Mouse (Mus musculus) liver, embryonic 14.5 days (tissue): ENCODE measurements at regions not wholly inside any gene's neighbourhood (a gene's known extent, or its start where the extent isn't known, plus 50 kb on each side); places are given as distances from the start of the nearest gene placed in this dataset.

Source experiments
- ATAC-seq: fragments of 200-750 bp; cut with Nextera tagmentation; 2 replicates; pipeline ENCODE4 v1.8.0; 2017; ENCODE audit warnings: moderate number of reproducible peaks, mild to moderate bottlenecking, moderate library complexity; ENCODE audit not compliant: insufficient read depth
- DNase-seq, 3 experiments: peaks; one replicate each; pipeline ENCODE4 v3.0.0-alpha.2; 2012 to 2013; ENCODE audit warnings: low read depth in 3 of 3, low spot score in 3 of 3
- H3K27ac ChIP-seq: fragments of 300-500 bp; sonication (generic); 2 replicates; pipeline ENCODE4 v1.5.1; 2014; ENCODE audit warnings: moderate library complexity, mild to moderate bottlenecking, control low read depth, inconsistent platforms
- H3K27me3 ChIP-seq: fragments of 300-500 bp; sonication (generic); 2 replicates; pipeline ENCODE4 v1.6.1; 2014; ENCODE audit warnings: mild to moderate bottlenecking, low read length, moderate library complexity; ENCODE audit not compliant: control insufficient read depth, insufficient read depth
- H3K36me3 ChIP-seq: fragments of 300-500 bp; sonication (generic); replicated peaks from 2 replicates; pipeline ENCODE4 v1.6.1; 2014; ENCODE audit warnings: low read depth; ENCODE audit not compliant: control insufficient read depth, insufficient read depth
- H3K4me1 ChIP-seq, 2 experiments: fragments of 200-500 bp in 1 of 2; fragments of 300-500 bp in 1 of 2; sonication (generic) in 1 of 2; replicated peaks; 2 replicates each; pipeline ENCODE4 v1.6.1; 2012 to 2014; ENCODE audit warnings: antibody characterized with exemption in 1 of 2, inconsistent platforms in 1 of 2, low read length in 1 of 2; ENCODE audit not compliant: control insufficient read depth in 2 of 2, insufficient read depth in 2 of 2
- H3K4me2 ChIP-seq: fragments of 300-500 bp; sonication (generic); 2 replicates; pipeline ENCODE4 v1.6.1; 2014; ENCODE audit warnings: low read depth, mild to moderate bottlenecking, control low read depth, moderate library complexity
- H3K4me3 ChIP-seq, 2 experiments: fragments of 200-500 bp in 1 of 2; fragments of 300-500 bp in 1 of 2; sonication (generic) in 1 of 2; 2 replicates each; pipeline ENCODE4 v1.5.1; 2012 to 2014; ENCODE audit warnings: low read depth in 2 of 2, low read length in 2 of 2, mild to moderate bottlenecking in 2 of 2, control low read depth in 1 of 2, inconsistent platforms in 1 of 2, moderate library complexity in 1 of 2; ENCODE audit not compliant: insufficient read depth in 1 of 2
- H3K9ac ChIP-seq: fragments of 300-500 bp; sonication (generic); replicated peaks from 2 replicates; pipeline ENCODE4 v1.6.1; 2014; ENCODE audit warnings: mild to moderate bottlenecking, control low read depth, moderate library complexity
- H3K9me3 ChIP-seq: fragments of 300-500 bp; sonication (generic); 2 replicates; pipeline ENCODE4 v1.6.1; 2016; ENCODE audit warnings: low read length, mixed read lengths; ENCODE audit not compliant: control insufficient read depth
- CTCF ChIP-seq: IDR thresholded peaks from 2 replicates; pipeline ENCODE4 v1.5.1; 2016; ENCODE audit warnings: antibody characterized with exemption, low read depth, control low read depth
- EP300 ChIP-seq: IDR thresholded peaks from 2 replicates; pipeline ENCODE4 v1.6.1; 2016; ENCODE audit warnings: antibody characterized with exemption, low read depth
- WGBS: fragments of 180-500 bp; shearing (Covaris S2); extraction: QIAGEN DNeasy Blood & Tissue Kit; methylation state at CpG from one replicate; pipeline ENCODE4 v1.1.7; 2014; ENCODE audit not compliant: insufficient replicate concordance; 5-methylcytosine and 5-hydroxymethylcytosine counted together

DNA sequence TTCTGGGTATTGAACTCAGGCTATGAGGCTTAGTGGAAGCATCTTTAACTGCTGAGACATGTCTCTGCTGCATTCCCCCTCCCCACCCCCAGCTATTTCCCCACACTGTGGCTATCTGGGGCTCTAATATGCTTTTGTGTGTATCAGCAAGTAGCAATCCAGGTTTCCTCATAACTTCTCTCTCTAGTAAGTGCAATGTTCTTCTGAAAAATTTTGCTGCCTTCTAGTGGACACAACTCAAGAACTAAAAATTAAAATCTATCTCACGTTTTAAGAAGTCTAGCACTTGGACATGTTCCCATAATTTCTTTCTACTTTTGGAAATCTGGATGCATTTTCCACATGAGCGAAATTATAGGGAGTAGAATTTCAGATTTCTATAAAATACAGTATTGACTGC is 50.3 kb upstream of the D16Ertd472e start:
- H3K4me3 ChIP-seq, result no peak overlapping the region
- no peak for TF ChIP-seq CTCF
- no peak for TF ChIP-seq EP300
- no peak for DNase-seq
- H3K27me3 ChIP-seq, result no peaks in the 10 kb centered on the region
- H3K27ac ChIP-seq, result no peak overlapping the region
- no peak for ATAC-seq
- H3K9ac ChIP-seq, result no peak overlapping the region
- no peaks in the 10 kb centered on the region for H3K9me3 ChIP-seq
- no peaks in the 10 kb centered on the region for H3K36me3 ChIP-seq
- no peak overlapping the region for H3K4me2 ChIP-seq
- H3K4me1 ChIP-seq, result peaks cover 0 to 3% of the 10 kb centered on the region in 2 experiments; a peak in 2 of 4 replicates
- 31% methylated on average over 2 of the region's 2 CpGs for WGBS
